In genomic region chr4:109759901-109760300, GRCm38 (mm10) we compare ENCODE assay signal across 29 mouse cellular contexts.
DNase-seq lines count a peak whose midpoint lies in the region; ATAC-seq and TF ChIP-seq lines count a peak whose summit lies in the region.
"Had no signal": no experiment of that assay in that cellular context is flagged by ENCODE, and none has a peak within 500 bp of the region (broad histone marks: within the 10 kb centered on the region; RNA-seq: fewer than 3 reads in every experiment).

No protein-coding gene starts in this region.

- H3K27me3 ChIP-seq in forebrain, embryonic 14.5 days (replicated peaks; ENCODE audit: control insufficient read depth, insufficient read depth, low read length), result no peaks in the 10 kb centered on the region
- no peaks in the 10 kb centered on the region for H3K27me3 ChIP-seq in forebrain, postnatal 0 days (ENCODE audit: insufficient read depth, low read length)
- no peaks in the 10 kb centered on the region for H3K27me3 ChIP-seq in spleen, adult 2 months (ENCODE audit: control insufficient read depth, insufficient read depth, low read length)
- H3K27me3 ChIP-seq: embryonic facial prominence, embryonic 13.5 days; heart, embryonic 13.5 days; Patski had no signal

- no peak for TF ChIP-seq POLR2A in spleen, adult 2 months (IDR thresholded peaks at IDR 0.05; ENCODE audit: low read depth, low read length)
- TF ChIP-seq POLR2A in brain, embryonic 14.5 days (IDR thresholded peaks at IDR 0.05; ENCODE audit: borderline replicate concordance, extremely low read depth, insufficient read depth, insufficient read length, poor library complexity, severe bottlenecking), result no peak

- no peaks in the 10 kb centered on the region for H3K9me3 ChIP-seq in forebrain, embryonic 14.5 days (replicated peaks; ENCODE audit: control insufficient read depth, low read length)
- no peaks in the 10 kb centered on the region for H3K9me3 ChIP-seq in forebrain, postnatal 0 days (ENCODE audit: low read length)
- H3K9me3 ChIP-seq: embryonic facial prominence, embryonic 10.5 days; embryonic facial prominence, embryonic 13.5 days; G1E; heart, embryonic 10.5 days; heart, embryonic 13.5 days had no signal

- H3K4me3 ChIP-seq in forebrain, embryonic 14.5 days (ENCODE audit: low read depth, low read length), result no peak overlapping the region
- no peak overlapping the region for H3K4me3 ChIP-seq in forebrain, postnatal 0 days (ENCODE audit: low read depth, low read length)
- H3K4me3 ChIP-seq in spleen, adult 2 months (ENCODE audit: extremely low read depth, insufficient read depth, insufficient read length), result no peak overlapping the region
- H3K4me3 ChIP-seq: embryonic facial prominence, embryonic 10.5 days; embryonic facial prominence, embryonic 13.5 days; erythroblast, embryonic 14.5 days; heart, adult 2 months; heart, embryonic 10.5 days; heart, embryonic 13.5 days had no signal

- no peak for ATAC-seq in forebrain, embryonic 14.5 days
- no peak for ATAC-seq in forebrain, postnatal 0 days
- ATAC-seq: hindbrain, postnatal 0 days; intestine, postnatal 0 days; Patski had no signal

- no peak overlapping the region for H3K4me2 ChIP-seq in forebrain, embryonic 14.5 days (ENCODE audit: low read length)
- no peak overlapping the region for H3K4me2 ChIP-seq in forebrain, postnatal 0 days (ENCODE audit: low read depth)
- H3K4me2 ChIP-seq: embryonic facial prominence, embryonic 13.5 days; heart, embryonic 13.5 days; hindbrain, embryonic 14.5 days had no signal

- TF ChIP-seq CTCF in forebrain, postnatal 0 days (IDR thresholded peaks at IDR 0.05; ENCODE audit: low read depth), result no peak
- no peak for TF ChIP-seq CTCF in spleen, adult 2 months (IDR thresholded peaks at IDR 0.05; ENCODE audit: extremely low read depth, insufficient read depth, insufficient read length, insufficient replicate concordance)
- TF ChIP-seq CTCF in brain, embryonic 14.5 days (IDR thresholded peaks at IDR 0.05; ENCODE audit: borderline replicate concordance, extremely low read depth, insufficient read depth, insufficient read length), result no peak

- peak; percentile 26 for DNase-seq in forebrain, embryonic 14.5 days (ENCODE audit: low spot score)
- no peak for DNase-seq in forebrain, postnatal 0 days
- DNase-seq in spleen, adult 2 months (ENCODE audit: low read depth in 1 of 2, low spot score in 2 of 2), result no peak
- DNase-seq in spleen, postnatal 10 days (ENCODE audit: low spot score in 2 of 2), result no peak
- peak; percentile 54 for DNase-seq in brain, embryonic 14.5 days (ENCODE audit: low read depth)
- no peak for DNase-seq in frontal cortex, postnatal 25 days (ENCODE audit: low spot score in 2 of 2)
- no peak for DNase-seq in lung, postnatal 14 days
- DNase-seq: adrenal gland, adult 2 months; adrenal gland, postnatal 14 days; cerebellum, adult 11-12 months; cerebellum, adult 8-10 months; cerebellum, postnatal 10 days; cerebellum, postnatal 36 days; embryo, embryonic 11 days; gastrocnemius, postnatal 10 days; gastrocnemius, postnatal 36 days; heart, adult 2 months; heart, postnatal 14 days; heart, postnatal 4 days had no signal

- H3K4me1 ChIP-seq in forebrain, embryonic 14.5 days (ENCODE audit: control insufficient read depth, insufficient read depth, low read length), result no peaks in the 10 kb centered on the region
- H3K4me1 ChIP-seq in forebrain, postnatal 0 days (ENCODE audit: insufficient read depth), result no peaks in the 10 kb centered on the region
- H3K4me1 ChIP-seq in spleen, adult 2 months (ENCODE audit: control insufficient read depth, insufficient read depth, insufficient read length), result 0 out of 2 replicates have a peak, but pooled peaks cover 2% of the 10 kb centered on the region
- H3K4me1 ChIP-seq: embryonic facial prominence, embryonic 13.5 days; heart, embryonic 10.5 days; heart, embryonic 13.5 days had no signal

- WGBS in forebrain, embryonic 14.5 days, result 43% methylated on average over 2 of the region's 2 CpGs
- WGBS in forebrain, postnatal 0 days, result 52% methylated on average over 2 of the region's 2 CpGs
- 88% methylated on average over 2 of the region's 2 CpGs for WGBS in spleen, adult 2 months

- H3K36me3 ChIP-seq in forebrain, embryonic 14.5 days (ENCODE audit: control insufficient read depth, insufficient read depth, low read length), result no peaks in the 10 kb centered on the region
- H3K36me3 ChIP-seq in forebrain, postnatal 0 days (ENCODE audit: insufficient read depth), result no peaks in the 10 kb centered on the region
- H3K36me3 ChIP-seq in spleen, adult 2 months (ENCODE audit: control insufficient read depth, insufficient read depth, low read length), result no peaks in the 10 kb centered on the region; the same call in 1 of the 2 replicates
- H3K36me3 ChIP-seq: embryonic facial prominence, embryonic 10.5 days; embryonic facial prominence, embryonic 13.5 days; heart, embryonic 10.5 days; heart, embryonic 13.5 days had no signal

- no peak overlapping the region for H3K27ac ChIP-seq in forebrain, embryonic 14.5 days (ENCODE audit: low read depth, low read length)
- no peak overlapping the region for H3K27ac ChIP-seq in forebrain, postnatal 0 days (ENCODE audit: low read depth, low read length)
- H3K27ac ChIP-seq in spleen, adult 2 months (ENCODE audit: insufficient read depth, low read length), result peak overlapping the region; percentile 18; the same call in 1 of the 2 replicates
- H3K27ac ChIP-seq: embryonic facial prominence, embryonic 10.5 days; embryonic facial prominence, embryonic 13.5 days; heart, adult 2 months; heart, embryonic 10.5 days; heart, embryonic 13.5 days; hindbrain, embryonic 14.5 days; hindbrain, postnatal 0 days had no signal

- H3K9ac ChIP-seq in forebrain, embryonic 14.5 days (ENCODE audit: low read length), result no peak overlapping the region
- no peak overlapping the region for H3K9ac ChIP-seq in forebrain, postnatal 0 days
- H3K9ac ChIP-seq: embryonic facial prominence, embryonic 13.5 days; heart, embryonic 13.5 days; hindbrain, embryonic 14.5 days had no signal

Comparison
In these comparisons a context has a peak if more than half of its experiments do, and no peak if none do; other contexts are left out.
1. DNase-seq: peak in forebrain, embryonic 14.5 days (single experiment) and brain, embryonic 14.5 days (single experiment); none in forebrain, postnatal 0 days (single experiment), spleen, adult 2 months (0 of 2), spleen, postnatal 10 days (0 of 2), frontal cortex, postnatal 25 days (0 of 2) and lung, postnatal 14 days (single experiment).